Mouse (Mus musculus) ES-CJ7 (cell line): Measurements from ENCODE around the gene Hpgds.

Experiments
- DNase-seq: peaks from one replicate; pipeline ENCODE4 v3.0.0; 2011; ENCODE audit warnings: low read depth, low spot score

The Hpgds gene

DNA sequence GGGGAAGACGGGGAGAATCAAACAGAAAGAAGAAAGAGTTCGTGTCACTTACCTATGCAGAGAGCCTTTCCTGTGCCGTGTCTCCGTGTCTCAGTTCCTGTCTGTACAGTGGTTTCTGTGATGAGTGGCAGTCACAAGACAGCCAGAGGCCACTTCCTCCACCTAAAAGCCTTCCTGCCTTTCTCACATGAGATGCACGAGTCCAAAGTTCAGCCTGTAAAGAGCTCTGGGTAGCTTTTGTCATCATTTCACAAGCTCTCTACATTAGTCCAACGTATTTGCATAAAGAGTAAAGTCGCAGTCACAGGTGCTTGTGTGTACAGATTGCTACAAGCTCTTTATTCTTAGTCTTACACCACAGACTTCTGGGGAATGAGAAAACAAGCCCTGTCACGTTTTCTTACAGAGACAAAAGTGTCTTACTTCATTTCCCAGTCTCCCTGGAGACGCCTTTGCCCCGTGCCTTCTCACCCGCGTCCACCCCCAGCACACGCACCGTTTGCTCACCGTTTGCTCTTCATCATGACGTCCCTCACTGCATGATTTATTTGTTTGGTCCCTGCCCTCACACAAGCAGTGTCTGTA, at the start of gene Hpgds:
Hpgds (minus strand) TSS at position 288 of the 585 bp plus-strand sequence.
- no peak for DNase-seq

DNA sequence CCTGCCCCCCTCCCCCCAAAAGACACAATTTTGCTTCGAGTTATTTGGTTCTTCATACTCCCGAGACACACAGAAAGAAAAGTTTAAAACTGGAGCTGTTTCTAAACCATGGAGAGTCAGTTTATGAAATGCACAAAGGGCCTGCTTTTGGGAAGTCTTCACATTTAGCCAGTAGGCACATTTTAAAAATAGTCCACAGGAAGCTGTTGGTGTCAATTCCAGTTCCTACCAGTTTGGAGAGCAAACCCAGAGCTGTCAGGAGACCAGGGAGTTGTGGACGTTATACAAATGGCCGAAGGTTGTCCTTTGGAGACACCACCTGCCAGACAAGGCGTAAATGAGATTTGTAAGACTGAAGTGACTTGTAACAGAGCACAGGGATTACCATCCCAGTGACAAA, 20.3 kb upstream of the Hpgds start:
- peak; percentile 8 for DNase-seq

DNA sequence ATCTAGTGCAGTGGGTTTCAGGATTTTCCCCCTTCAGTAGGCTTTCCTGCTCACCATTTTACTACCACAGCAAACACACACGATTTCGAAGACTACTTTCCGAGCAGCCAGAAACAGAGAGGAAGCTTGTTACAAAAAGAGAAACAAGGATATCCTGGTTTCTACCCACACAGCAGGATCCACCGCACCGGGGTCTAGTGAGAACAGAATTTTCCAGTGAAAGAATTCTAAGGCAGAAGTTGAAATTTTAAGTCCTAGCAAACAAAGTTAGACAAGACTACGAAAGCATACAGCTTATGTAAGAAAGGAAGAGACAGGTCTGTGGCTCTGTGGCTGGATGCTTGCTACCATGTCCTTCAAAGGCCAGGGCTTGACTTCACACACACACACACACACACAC, 19.4 kb upstream of the Hpgds start:
- DNase-seq, result no peak

DNA sequence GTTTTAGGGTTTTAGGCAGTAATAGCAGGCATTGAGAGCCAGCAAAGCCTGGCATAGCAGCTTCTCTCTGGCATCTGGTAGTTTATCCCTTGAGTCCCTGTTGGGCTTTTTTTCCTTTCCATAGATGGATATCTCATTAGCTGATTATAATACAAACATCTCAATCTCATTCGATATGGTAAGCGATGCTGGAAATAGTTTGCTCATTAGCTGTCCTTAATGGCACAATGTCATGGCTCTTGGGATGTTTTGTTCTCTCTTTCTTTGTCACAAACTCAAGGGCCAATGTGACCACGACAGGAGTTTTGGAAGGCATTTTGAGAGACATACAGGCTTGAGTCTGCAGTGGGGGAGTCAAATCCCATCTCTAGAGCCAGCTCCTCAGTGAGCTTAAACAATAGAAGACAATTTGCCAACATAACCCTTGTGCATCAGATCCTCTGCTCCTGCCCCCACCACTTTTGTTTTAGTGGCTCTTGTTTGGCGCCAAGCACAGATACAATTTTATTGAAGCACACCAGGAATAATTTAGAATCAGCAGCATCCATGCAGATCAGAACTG, 14.8 kb upstream of the Hpgds start:
- DNase-seq, result no peak

DNA sequence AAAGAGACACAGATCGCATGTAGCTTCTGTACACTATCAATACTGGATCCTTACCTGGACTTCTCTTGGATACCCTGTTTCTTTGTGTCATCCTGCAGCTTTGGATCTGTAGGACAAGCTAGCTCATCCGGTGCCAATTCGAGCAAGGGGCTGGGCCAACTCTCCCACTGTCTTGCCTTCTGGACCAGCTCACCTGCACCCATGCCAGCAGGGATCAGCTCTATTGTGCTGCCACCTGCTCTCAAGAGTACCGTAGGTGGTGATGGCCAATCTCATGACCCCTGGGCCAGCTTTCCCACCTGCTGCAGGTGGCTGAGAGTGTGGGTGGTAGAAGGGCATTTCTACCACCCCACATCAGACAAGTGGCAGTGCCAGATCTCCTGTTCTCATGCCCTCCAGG, 12.3 kb upstream of the Hpgds start:
- no peak for DNase-seq

DNA sequence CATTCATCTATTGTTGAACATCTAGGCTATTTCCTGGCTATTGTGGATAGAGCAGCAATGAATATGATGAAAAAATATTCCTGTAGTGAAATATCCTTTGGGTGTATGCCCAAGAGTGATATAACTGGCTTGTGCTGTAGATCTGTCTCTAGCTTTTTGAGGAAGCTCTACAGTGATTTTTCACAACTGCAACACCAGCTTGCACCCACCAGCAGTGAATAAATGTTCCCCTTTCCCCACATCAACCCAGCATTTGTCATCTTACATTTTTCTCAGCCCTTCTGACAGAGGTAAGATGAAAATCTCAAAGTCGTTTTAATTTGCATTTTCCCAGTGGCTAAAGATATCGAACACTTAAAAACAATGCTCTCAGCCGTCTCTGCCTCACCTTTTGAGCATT, 8.9 kb upstream of the Hpgds start:
- no peak for DNase-seq

DNA sequence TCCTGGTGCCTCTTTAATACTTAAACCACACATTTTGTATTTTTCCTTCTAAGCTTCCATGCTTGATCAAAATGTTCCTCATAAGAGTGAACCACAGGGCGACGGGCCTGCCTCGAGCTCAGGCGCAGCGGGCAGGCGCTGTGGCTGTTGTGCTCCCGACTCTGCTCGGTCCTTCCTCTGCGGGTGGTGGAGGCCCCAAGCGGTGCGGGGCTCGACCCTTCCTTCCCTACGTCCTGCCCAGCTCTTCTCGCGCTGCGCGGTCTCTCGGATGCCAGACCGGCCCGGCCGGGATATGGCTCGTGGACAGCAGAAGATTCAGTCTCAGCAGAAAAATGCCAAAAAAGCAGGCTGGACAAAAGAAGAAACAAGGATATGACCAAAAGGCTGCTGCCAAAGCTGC, 6.0 kb upstream of the Hpgds start:
- DNase-seq, result peak; percentile 21

DNA sequence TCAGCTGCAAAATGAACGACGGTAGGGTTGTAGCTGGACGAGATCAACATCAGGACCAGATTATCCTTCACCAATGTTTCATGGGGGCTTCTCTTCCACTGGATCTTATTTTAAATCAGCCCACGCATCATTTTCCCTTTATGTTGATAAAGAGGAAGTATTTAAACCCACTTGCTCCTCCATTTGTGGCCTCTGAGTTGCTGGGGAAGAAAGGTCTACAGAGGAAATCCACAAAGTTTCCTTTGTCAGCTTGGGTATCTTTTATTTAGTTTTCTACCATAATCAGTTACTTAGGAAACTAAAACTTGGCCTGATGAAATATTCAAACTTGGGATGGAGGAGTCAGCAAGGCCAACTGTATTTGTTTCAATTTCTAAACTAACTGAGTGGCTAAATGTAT, 1.7 kb upstream of the Hpgds start:
- no peak for DNase-seq

DNA sequence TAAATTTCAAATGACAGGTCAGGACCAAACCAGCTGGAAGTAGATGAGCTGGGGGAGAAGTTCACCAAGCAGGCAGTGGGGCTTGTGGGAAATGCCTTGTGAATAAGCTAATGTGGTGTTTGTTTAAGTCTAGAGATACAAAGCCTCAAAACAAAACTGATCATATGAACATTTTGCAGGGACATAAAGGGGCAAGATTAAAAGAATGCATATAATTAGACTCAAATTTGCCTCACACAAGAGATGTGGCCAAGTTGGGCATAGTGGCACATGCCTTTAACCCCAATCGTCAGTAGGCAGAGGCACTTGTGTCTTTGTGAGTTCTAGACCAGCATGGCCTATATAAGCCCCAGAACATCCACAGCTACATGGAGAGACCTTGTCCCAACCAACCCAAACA, 2.4 kb downstream of the Hpgds start:
- no peak for DNase-seq

DNA sequence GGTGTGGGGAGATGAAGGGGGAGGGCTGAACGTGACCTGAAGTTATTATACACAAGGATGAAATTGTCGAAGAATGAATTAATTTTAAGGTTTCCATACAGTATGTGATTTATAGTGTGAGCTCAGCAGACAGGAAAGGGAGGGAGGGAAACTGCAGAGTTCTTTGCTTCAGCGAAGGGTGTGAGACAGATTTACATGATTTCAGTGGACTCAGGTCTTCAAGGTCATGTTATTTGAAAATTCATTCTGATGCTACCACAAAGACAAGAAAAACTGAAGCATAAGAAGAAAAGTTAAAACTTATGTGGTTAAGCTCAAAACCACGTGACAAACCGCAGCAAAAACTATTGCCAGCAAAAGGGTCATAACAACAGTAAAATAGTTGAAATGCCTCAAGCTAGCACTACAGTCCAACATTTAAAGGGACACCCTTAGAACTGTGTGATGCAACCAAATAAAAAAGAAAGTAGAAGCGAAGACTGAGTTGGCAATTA, 3.9 kb downstream of the Hpgds start:
- DNase-seq, result no peak

DNA sequence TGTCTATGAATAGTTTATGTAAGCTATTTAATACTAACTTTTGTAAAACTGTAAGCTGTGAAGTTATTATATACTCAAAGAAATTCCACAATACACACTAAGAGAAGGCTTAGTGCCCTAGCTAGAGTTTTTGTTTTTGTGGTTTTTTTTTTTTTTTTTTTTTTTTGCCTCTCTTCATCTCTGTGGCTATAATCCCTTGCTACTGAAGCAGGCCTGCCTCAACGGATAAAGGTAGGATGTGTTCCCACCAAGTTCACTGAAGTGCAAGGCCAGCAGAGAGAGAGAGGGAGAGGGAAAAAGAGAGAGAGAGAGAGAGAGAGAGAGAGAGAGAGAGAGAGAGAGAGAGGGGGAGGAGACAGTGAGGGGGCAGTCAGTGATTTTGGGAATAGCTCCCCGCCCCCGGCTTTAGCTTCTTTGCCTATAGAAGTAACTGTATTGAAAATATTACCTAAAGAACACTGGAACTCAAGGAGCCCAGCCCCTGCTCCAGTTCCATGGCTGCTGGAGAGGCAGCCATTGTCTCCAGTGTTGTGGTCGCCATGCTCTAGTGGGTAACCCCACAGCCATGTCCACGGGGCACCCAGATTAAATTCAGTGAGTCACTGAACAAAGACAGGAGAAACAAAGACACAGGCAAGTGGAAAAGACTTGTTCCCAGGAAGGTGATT, 4.5 kb downstream of the Hpgds start:
- DNase-seq, result no peak

DNA sequence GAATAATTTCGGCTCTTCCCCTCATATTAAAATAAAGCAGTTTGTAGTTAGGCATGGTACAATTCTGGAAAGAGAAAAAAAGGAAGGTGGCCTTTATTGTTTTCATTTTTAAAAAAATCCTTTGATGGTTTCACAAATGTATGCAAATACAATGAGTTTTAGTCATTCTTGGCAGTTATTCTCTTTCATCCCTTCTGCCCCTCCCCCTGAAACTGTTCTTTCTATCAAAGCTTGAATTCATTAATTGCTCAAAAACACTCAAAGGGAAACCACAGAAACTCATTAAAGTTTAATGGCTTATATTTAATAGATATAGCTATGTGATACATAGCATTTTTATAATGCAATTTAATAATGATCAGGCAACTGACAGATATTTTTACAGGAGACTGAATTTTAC, 6.5 kb downstream of the Hpgds start:
- DNase-seq, result no peak

DNA sequence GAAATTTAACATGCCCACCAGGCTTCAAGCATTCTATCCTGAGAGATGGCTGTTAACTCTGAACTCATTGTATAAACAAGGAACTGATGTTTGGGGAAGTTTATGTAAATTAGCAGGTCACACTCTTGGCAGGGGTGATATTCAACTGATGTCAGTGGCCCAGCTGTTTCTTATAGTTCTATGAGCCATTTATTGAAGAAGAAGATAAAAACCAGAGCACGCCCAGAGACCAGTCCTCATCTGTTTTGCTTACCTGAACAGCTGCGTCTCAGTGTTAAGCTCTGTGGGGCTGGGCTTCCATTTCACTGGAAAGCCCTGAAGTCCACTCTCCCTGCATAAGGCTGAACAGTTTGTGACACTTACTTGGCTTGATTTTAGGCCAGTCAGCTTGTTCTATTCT, 6.9 kb downstream of the Hpgds start:
- DNase-seq, result no peak

DNA sequence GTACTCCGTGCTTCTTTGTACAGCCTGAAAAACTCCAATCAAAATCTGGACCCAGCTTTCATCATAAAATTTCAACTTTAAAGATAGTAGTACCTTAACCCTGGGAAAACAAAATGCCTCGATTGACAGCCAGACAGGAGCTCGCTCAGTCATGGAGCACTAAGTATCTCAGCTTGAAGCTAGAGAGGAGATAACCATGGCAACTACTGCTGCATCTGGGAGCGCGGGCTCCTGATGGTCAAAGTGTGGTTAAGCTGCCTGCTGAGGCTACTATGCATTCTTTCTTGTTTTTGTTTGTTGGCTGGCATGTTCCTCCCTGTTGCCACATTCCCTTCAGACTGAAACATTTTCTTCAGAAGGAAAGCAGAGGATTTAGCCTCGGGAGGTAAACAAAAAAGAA, 12.3 kb downstream of the Hpgds start:
- no peak for DNase-seq

DNA sequence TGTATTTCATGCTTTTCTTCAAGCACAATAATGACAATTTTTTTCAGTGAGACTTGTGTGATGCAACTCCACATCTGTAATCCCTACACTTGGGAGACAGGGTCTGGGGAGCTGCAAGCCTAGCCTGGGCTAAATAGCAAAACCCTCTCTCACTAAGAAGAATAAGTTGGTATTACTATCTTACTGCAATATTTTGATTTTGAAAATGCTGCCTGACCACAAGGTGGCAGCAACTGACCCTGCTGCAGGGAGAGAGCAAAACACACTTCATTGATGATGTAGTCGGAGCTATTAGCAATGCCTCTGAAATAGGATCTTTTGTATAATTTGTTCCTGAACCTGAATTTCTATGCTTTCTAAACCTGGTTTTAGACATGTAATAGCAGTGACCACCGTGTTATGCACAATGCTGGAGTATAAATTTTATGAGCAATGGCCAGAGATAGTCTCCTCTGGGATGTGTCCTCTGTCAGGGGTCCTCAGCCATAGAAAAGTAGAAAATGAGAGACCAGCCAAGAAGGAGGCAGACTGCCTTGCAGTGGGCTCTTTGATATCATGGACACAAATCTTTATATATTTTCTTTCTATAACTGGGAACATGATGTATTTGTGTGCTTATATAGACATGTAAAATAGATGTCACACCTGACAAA, 18.5 kb downstream of the Hpgds start:
- DNase-seq, result peak; percentile 56

DNA sequence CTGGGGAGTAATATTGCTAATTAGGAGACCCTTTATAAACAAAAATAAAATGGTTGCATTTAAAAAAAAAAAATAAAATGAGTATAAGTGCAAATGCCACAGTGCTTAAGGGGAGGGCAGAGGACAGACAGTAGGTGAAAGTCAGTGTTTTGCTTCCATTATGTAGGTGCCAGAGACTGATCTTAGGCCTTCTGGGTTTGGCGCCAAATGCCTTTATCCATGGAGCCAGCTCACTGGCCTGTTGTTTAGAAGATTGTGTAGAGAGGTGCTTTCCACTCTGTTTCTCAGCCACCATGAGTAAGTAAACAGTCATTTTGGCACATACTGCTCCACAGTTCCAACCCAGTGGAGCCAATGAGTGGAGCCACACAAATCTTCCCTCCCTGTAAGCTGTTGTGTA, 27.2 kb downstream of the Hpgds start:
- no peak for DNase-seq

DNA sequence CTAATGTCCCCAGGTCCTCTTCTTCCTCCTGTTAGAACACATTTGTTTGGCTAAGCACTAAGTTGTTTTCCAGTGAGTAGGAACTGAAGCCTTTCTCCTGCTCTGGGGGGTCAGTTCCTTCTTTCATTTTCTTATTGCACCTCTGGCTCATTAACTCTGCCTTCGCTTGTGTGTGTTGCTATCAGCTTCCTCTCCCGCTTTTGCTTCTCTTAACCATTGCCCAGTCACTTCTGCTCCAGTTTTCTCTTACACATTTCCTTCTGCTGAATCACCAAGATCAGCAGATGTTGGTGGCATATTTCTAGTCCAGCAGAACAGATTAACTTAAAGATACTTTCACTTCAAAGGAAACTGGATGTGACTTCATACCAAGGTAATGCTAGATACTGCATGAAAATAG, 29.8 kb downstream of the Hpgds start:
- no peak for DNase-seq

DNA sequence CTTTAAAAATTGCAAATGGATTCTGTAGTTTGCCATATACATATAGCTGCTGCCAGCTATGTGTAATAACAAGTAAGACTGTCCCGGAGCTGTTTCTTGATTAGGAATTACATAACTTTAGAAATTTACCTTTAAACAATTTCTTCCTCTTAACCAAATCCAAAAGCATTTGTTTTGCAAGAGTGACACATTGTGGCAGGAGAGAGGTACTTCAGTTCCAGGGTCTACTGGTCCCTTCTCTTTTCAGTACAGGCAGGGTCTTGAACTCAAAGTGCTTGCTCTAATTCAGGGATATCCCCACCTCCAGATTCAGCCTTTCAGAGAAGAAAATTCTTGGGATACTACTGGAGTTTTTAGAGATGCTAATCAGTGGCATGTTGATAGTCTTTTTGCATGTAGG, 65.6 kb downstream of the Hpgds start:
- peak; percentile 72 for DNase-seq

DNA sequence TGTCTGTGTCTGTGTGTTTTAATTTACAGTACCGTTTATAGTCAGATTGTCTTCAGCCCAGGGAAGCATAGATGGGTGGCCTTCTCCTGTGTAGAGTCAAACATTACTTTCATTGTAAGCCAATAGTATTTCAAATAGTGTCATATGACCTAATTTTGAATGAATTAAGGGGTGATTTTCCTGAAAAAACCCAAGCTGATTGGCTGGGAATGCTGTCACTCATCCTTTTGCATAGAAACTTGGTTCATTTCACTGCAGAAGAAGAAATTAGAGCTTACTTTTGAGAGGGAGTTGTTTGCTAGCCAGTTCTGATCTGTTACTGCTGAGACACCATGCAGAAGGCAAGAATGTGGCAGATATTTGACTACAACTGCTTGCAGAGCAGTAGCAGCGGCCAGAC, 69.5 kb downstream of the Hpgds start:
- peak; percentile 32 for DNase-seq
